Mouse (Mus musculus) myocyte (in vitro differentiated cells): ENCODE measurements at regions not wholly inside any gene's neighbourhood (a gene's known extent, or its start where the extent isn't known, plus 50 kb on each side); places are given as distances from the start of the nearest gene placed in this dataset.

Experiments used
- H3K27me3 ChIP-seq: one replicate; pipeline ENCODE4 v1.6.1; 2011; ENCODE audit not compliant: control insufficient read depth, insufficient read depth, insufficient read length
- H3K36me3 ChIP-seq: one replicate; pipeline ENCODE4 v1.6.1; 2011; ENCODE audit not compliant: control insufficient read depth, insufficient read depth
- H3K4me2 ChIP-seq: one replicate; pipeline ENCODE4 v1.6.1; 2011; ENCODE audit warnings: low read depth, control low read depth
- H3K4me3 ChIP-seq: one replicate; pipeline ENCODE4 v1.5.1; 2011; ENCODE audit warnings: mild to moderate bottlenecking, control low read depth, moderate library complexity
- H3K79me2 ChIP-seq: one replicate; pipeline ENCODE4 v1.6.1; 2011; ENCODE audit not compliant: control insufficient read depth, insufficient read depth
- H3ac ChIP-seq: one replicate; pipeline ENCODE4 v1.6.1; 2011; ENCODE audit not compliant: control insufficient read depth, insufficient read length
- CEBPB ChIP-seq: IDR thresholded peaks from 2 replicates; pipeline ENCODE4 v1.6.1; 2011; ENCODE audit warnings: mild to moderate bottlenecking, moderate library complexity; ENCODE audit not compliant: poor library complexity, insufficient read depth, severe bottlenecking
- E2F4 ChIP-seq: IDR thresholded peaks from one replicate; pipeline ENCODE4 v1.6.1; 2011; ENCODE audit warnings: mild to moderate bottlenecking, control low read depth, moderate library complexity; ENCODE audit not compliant: insufficient read depth
- MAX ChIP-seq: IDR thresholded peaks from one replicate; pipeline ENCODE4 v1.6.1; 2011; ENCODE audit warnings: low read depth, mild to moderate bottlenecking, control low read depth
- MYOD1 ChIP-seq, 3 experiments: IDR thresholded peaks; one replicate each; pipeline ENCODE4 v1.6.1; 2011; ENCODE audit warnings: control low read depth in 2 of 3, low read depth in 2 of 3, mild to moderate bottlenecking in 2 of 3, moderate library complexity in 1 of 3; ENCODE audit not compliant: insufficient read length in 2 of 3, control insufficient read depth in 1 of 3
- MYOG ChIP-seq, 3 experiments: IDR thresholded peaks; one replicate each; pipeline ENCODE4 v1.6.1; 2011; ENCODE audit warnings: control low read depth in 2 of 3, low read depth in 2 of 3, mild to moderate bottlenecking in 2 of 3; ENCODE audit not compliant: insufficient read length in 2 of 3, control insufficient read depth in 1 of 3, insufficient read depth in 1 of 3
- POLR2A ChIP-seq: IDR thresholded peaks from one replicate; pipeline ENCODE4 v1.6.1; 2011; ENCODE audit warnings: low read depth, mild to moderate bottlenecking, control low read depth, moderate library complexity; ENCODE audit not compliant: insufficient read length
- POLR2AphosphoS2 ChIP-seq: IDR thresholded peaks from one replicate; pipeline ENCODE4 v1.6.1; 2011; ENCODE audit warnings: low read depth, control low read depth; ENCODE audit not compliant: insufficient read length
- REST ChIP-seq: IDR thresholded peaks from one replicate; pipeline ENCODE4 v1.6.1; 2011; ENCODE audit warnings: mild to moderate bottlenecking, control low read depth, moderate library complexity; ENCODE audit not compliant: insufficient read depth, insufficient read length
- SRF ChIP-seq: IDR thresholded peaks from one replicate; pipeline ENCODE4 v1.6.1; 2011; ENCODE audit warnings: low read depth; ENCODE audit not compliant: control insufficient read depth, insufficient read length
- TCF12 ChIP-seq: IDR thresholded peaks from one replicate; pipeline ENCODE4 v1.6.1; 2011; ENCODE audit warnings: mild to moderate bottlenecking, control low read depth; ENCODE audit not compliant: poor library complexity, insufficient read depth, severe bottlenecking
- TCF3 ChIP-seq: IDR thresholded peaks from one replicate; pipeline ENCODE4 v1.6.1; 2011; ENCODE audit warnings: low read depth, control low read depth; ENCODE audit not compliant: insufficient read length
- USF1 ChIP-seq: IDR thresholded peaks from one replicate; pipeline ENCODE4 v1.6.1; 2011; ENCODE audit warnings: low read depth, mild to moderate bottlenecking, control low read depth, moderate library complexity

DNA sequence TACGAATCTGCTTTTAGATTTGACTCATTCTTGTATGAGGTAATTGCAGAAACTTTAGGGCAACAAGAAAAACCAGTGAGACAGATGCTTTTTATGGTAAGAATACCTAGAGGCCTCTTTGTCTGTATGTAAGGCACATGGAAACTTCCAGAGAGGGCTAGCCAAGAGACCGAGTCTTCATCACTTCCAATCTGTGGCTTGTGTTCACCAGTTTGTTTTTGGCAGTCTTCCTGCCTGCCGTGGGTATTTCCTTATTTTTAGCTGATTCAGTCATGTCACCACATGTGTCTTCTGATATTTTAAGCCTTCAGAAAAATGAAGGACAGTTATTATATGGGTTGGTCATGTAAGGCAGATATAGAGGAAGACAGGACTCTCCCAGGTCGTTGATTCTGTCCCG, 100.2 kb upstream of the Ncam1 start:
- Histone ChIP-seq H3K4me2 (peak overlapping the region; percentile 10), H3K36me3 (no peaks in the 10 kb centered on the region), H3ac (no peak overlapping the region), H3K79me2 (no peaks in the 10 kb centered on the region), H3K27me3 (no peaks in the 10 kb centered on the region), H3K4me3 (no peak overlapping the region)
- TF ChIP-seq SRF: no peak
- TF ChIP-seq POLR2AphosphoS2: no peak
- TF ChIP-seq TCF12: no peak
- TF ChIP-seq REST: no peak
- no peak for TF ChIP-seq CEBPB
- TF ChIP-seq MYOD1 (IDR thresholded peaks at IDR 0.05; ENCODE audit: control insufficient read depth in 1 of 3, insufficient read length in 2 of 3, low read depth in 2 of 3): no peak
- no peak for TF ChIP-seq MAX
- no peak for TF ChIP-seq POLR2A

DNA sequence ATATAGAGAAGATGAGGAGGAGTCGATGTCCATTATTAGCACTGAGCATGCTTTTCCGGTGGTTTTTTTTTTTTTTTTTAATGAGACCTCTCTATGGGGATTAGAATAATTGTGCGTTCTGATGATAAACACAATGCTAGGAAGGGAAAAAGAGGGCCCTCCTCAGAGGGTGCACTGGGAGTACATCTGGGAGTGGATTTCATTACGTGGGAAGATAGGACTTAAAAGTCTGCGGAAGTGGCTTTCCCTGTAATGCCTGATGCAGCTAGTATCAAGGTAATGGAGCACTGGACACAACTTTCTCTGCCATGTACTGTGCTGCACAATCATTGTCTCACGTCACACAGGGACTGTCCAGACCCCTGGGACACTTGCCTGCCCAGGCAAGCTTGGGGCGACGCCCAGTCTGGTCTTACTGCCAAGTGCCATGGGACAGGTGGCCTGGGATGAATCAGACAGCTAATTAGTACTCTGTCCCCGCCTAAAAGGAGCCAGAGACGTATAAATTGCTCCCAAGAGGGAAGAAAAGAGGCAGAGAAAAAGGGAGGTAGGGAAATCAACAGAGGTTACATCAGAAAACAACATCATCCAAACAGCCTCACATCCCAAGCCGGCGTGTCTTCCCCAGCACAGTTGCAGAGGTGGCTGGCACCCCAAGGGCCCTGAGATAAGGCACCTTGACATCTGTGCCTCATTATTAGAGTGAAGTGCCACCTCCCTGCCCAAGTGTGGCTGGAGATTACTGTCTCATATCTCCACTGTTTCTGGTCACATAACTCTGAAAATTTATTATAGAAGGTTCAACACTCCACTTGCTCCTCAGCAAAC, 86.0 kb upstream of the Ncam1 start:
- no peaks in the 10 kb centered on the region for H3K27me3 ChIP-seq
- no peak overlapping the region for H3K4me3 ChIP-seq
- no peaks in the 10 kb centered on the region for H3K36me3 ChIP-seq
- H3ac ChIP-seq: no peak overlapping the region
- no peaks in the 10 kb centered on the region for H3K79me2 ChIP-seq
- TF ChIP-seq SRF (no peak), POLR2A (peak; percentile 33), CEBPB (peak; percentile 43), E2F4 (no peak), USF1 (no peak), TCF3 (peak; percentile 42), TCF12 (peak; percentile 86), MYOD1 (IDR thresholded peaks at IDR 0.05; ENCODE audit: control insufficient read depth in 1 of 3, insufficient read length in 2 of 3, low read depth in 2 of 3) (peak; percentile 39 to 99 (median 92)), MAX (no peak), REST (no peak), MYOG (IDR thresholded peaks at IDR 0.05; ENCODE audit: control insufficient read depth in 1 of 3, insufficient read depth in 1 of 3, insufficient read length in 2 of 3, low read depth in 2 of 3) (peak; percentile 64 to 95 (median 90)), POLR2AphosphoS2 (no peak)
- peak overlapping the region; percentile 54 for H3K4me2 ChIP-seq

DNA sequence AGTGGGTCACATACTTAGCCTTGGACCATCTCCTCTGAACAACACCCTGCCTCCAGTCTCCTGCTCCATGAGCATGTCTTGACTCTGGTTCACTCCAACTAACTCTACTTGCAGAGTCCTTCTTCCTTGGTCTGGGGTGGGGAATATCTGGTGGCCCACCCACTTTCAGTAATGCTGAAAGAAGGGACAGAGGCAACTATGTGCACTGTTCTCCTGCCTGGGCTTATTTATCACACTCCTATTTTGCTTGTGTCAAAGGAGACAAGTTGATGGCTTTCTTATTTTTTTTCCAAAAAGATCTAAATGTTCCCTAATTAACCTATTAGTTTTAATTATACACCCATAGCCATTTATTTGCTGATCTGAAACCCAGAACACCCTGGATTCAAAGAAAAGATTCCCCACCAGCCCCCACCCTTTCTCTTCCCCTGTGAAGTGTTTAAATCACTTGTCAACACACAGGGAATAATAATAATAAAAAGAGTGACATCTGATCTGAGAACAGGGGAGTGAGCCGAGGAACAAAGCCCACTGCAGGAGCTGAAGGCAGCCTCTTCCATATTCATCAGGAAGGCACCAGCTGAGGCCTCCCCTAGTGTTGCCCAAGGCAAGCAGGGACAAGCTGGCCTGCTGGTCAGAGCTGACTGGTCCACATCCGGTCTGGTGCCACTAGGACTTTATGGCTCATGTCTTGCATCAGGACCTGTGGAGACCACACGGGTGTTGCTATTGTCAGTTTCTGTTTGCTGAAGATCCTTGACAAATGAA, 80.8 kb upstream of the Ncam1 start:
- no peaks in the 10 kb centered on the region for H3K36me3 ChIP-seq
- no peaks in the 10 kb centered on the region for H3K27me3 ChIP-seq
- no peak overlapping the region for H3K4me3 ChIP-seq
- no peaks in the 10 kb centered on the region for H3K79me2 ChIP-seq
- no peak for TF ChIP-seq MYOD1 (IDR thresholded peaks at IDR 0.05; ENCODE audit: control insufficient read depth in 1 of 3, insufficient read length in 2 of 3, low read depth in 2 of 3)
- peak; percentile 82; the same call in 1 of the 2 replicates for TF ChIP-seq CEBPB
- TF ChIP-seq REST: no peak
- TF ChIP-seq SRF: no peak
- no peak for TF ChIP-seq POLR2A
- TF ChIP-seq MAX: no peak
- TF ChIP-seq USF1: no peak
- no peak for TF ChIP-seq E2F4
- no peak for TF ChIP-seq TCF12
- no peak overlapping the region for H3K4me2 ChIP-seq
- no peak overlapping the region for H3ac ChIP-seq

DNA sequence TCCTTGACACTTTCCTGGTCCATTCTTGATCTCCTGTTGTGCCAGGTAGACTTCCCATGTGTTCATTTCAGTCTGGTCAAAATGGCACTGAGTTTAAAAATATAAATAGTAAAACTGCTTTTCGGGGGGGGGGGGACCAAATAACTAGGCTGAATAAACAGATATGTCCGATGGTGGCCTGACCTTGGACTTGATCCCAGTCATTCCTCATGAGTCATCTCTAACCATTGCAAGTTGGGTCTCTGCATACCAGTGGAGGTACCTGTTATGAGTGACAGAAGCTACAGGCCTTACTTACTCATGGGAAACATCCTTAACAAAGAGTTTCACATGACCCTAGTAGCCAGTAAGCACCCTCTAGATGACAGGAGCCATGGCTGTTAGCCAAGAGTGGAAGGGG, 76.2 kb upstream of the Ncam1 start:
- TF ChIP-seq POLR2A: no peak
- TF ChIP-seq MAX: no peak
- no peak for TF ChIP-seq MYOG (IDR thresholded peaks at IDR 0.05; ENCODE audit: control insufficient read depth in 1 of 3, insufficient read depth in 1 of 3, insufficient read length in 2 of 3, low read depth in 2 of 3)
- TF ChIP-seq REST: no peak
- no peak for TF ChIP-seq SRF
- no peak for TF ChIP-seq CEBPB
- TF ChIP-seq TCF3: no peak
- no peak for TF ChIP-seq TCF12
- no peak for TF ChIP-seq MYOD1 (IDR thresholded peaks at IDR 0.05; ENCODE audit: control insufficient read depth in 1 of 3, insufficient read length in 2 of 3, low read depth in 2 of 3)
- TF ChIP-seq E2F4: no peak
- no peak for TF ChIP-seq POLR2AphosphoS2
- no peak for TF ChIP-seq USF1
- Histone ChIP-seq H3K27me3 (no peaks in the 10 kb centered on the region), H3K79me2 (no peaks in the 10 kb centered on the region), H3K36me3 (no peaks in the 10 kb centered on the region), H3K4me2 (peak overlapping the region; percentile 32), H3K4me3 (no peak overlapping the region), H3ac (no peak overlapping the region)
